Mouse (Mus musculus) CH12.LX (cell line): Measurements from ENCODE around the gene Tnfrsf1a. TPM values are rescaled to one million over a fixed set of nuclear protein-coding genes. Genes with fewer than 3 reads are reported as not detected.

ENCODE experiments used
- DNase-seq: peaks from one replicate; pipeline ENCODE4 v3.0.0-alpha.2; 2013; ENCODE audit errors: extremely low read depth
- H3K27ac ChIP-seq: 2 replicates; pipeline ENCODE4 v1.5.1; 2012; ENCODE audit warnings: low read depth, mild to moderate bottlenecking, control low read depth, moderate library complexity; ENCODE audit not compliant: insufficient read depth
- H3K27me3 ChIP-seq: replicated peaks from 2 replicates; pipeline ENCODE3; 2012; ENCODE audit warnings: inconsistent platforms
- H3K36me3 ChIP-seq, 2 experiments: replicated peaks in 1 of 2; 2 replicates each; pipeline versions ENCODE3 to v1.6.1; 2012; ENCODE audit warnings: inconsistent platforms in 1 of 2, low read length in 1 of 2, mild to moderate bottlenecking in 1 of 2, mixed read lengths in 1 of 2, moderate library complexity in 1 of 2; ENCODE audit not compliant: control insufficient read depth in 1 of 2, insufficient read depth in 1 of 2
- H3K4me1 ChIP-seq, 2 experiments: 2 replicates each; pipeline ENCODE4 v1.6.1; 2012; ENCODE audit warnings: inconsistent platforms in 1 of 2, moderate library complexity in 1 of 2; ENCODE audit not compliant: insufficient read depth in 2 of 2, control insufficient read depth in 1 of 2
- H3K4me2 ChIP-seq: 2 replicates; pipeline ENCODE4 v1.6.1; 2012; ENCODE audit warnings: low read depth, mild to moderate bottlenecking, control low read depth; ENCODE audit not compliant: poor library complexity, insufficient read depth, severe bottlenecking
- H3K4me3 ChIP-seq, 3 experiments: fragments of 150-350 bp in 1 of 3; sonication (generic) in 1 of 3; replicated peaks in 1 of 3; 2 replicates each; pipeline versions ENCODE3 to v1.5.1; 2011 to 2012; ENCODE audit warnings: low read depth in 2 of 3, low read length in 2 of 3, mild to moderate bottlenecking in 2 of 3, moderate library complexity in 2 of 3, control low read depth in 1 of 3, improper control_type of control experiment in 1 of 3, inconsistent platforms in 1 of 3, mixed read lengths in 1 of 3; ENCODE audit not compliant: poor library complexity in 1 of 3
- H3K79me2 ChIP-seq: replicated peaks from 2 replicates; pipeline ENCODE4 v1.6.1; 2012; ENCODE audit warnings: mild to moderate bottlenecking, moderate library complexity; ENCODE audit not compliant: control insufficient read depth, poor library complexity, insufficient read depth, severe bottlenecking; ENCODE audit errors: extremely low read depth
- H3K9ac ChIP-seq: 2 replicates; pipeline ENCODE4 v1.6.1; 2012; ENCODE audit warnings: low read depth, mild to moderate bottlenecking, control low read depth, moderate library complexity; ENCODE audit not compliant: insufficient read depth
- H3K9me3 ChIP-seq: replicated peaks from 2 replicates; pipeline ENCODE3; 2012; ENCODE audit warnings: low read length, inconsistent platforms, mixed read lengths
- BHLHE40 ChIP-seq: IDR thresholded peaks from 2 replicates; pipeline ENCODE4 v1.6.1; 2011; ENCODE audit warnings: mild to moderate bottlenecking, low read depth, low read length, improper control_type of control experiment
- CHD2 ChIP-seq: IDR thresholded peaks from 2 replicates; pipeline ENCODE4 v1.6.1; 2011; ENCODE audit warnings: low read length, improper control_type of control experiment
- E2F4 ChIP-seq: IDR thresholded peaks from 2 replicates; pipeline ENCODE4 v1.6.1; 2011; ENCODE audit warnings: low read depth, low read length, improper control_type of control experiment; ENCODE audit not compliant: insufficient replicate concordance
- HCFC1 ChIP-seq: IDR thresholded peaks from 2 replicates; pipeline ENCODE4 v1.6.1; 2012; ENCODE audit warnings: low read depth, mild to moderate bottlenecking, inconsistent platforms, low read length, improper control_type of control experiment
- IRF4 ChIP-seq: IDR thresholded peaks from 2 replicates; pipeline ENCODE4 v1.6.1; 2014; ENCODE audit warnings: low read depth, mild to moderate bottlenecking, inconsistent platforms, low read length, improper control_type of control experiment
- JUND ChIP-seq: conservative IDR thresholded peaks from 2 replicates; pipeline ENCODE4 v1.6.1; 2011; ENCODE audit warnings: low read depth, low read length, improper control_type of control experiment
- MAFK ChIP-seq: IDR thresholded peaks from 2 replicates; pipeline ENCODE4 v1.6.1; 2011; ENCODE audit warnings: low read length, improper control_type of control experiment; ENCODE audit not compliant: insufficient replicate concordance
- MXI1 ChIP-seq: IDR thresholded peaks from 2 replicates; pipeline ENCODE4 v1.6.1; 2011; ENCODE audit warnings: mild to moderate bottlenecking, low read depth, low read length, improper control_type of control experiment
- MYC ChIP-seq: IDR thresholded peaks from 2 replicates; pipeline ENCODE4 v1.6.1; 2011; ENCODE audit warnings: low read depth, mild to moderate bottlenecking, improper control_type of control experiment, low read length
- NELFE ChIP-seq: IDR thresholded peaks from 2 replicates; pipeline ENCODE4 v1.6.1; 2011; ENCODE audit warnings: low read depth, low read length, improper control_type of control experiment
- NRF1 ChIP-seq: IDR thresholded peaks from 2 replicates; pipeline ENCODE4 v1.6.1; 2014; ENCODE audit warnings: low read depth, mild to moderate bottlenecking, inconsistent platforms, low read length, improper control_type of control experiment, moderate library complexity
- POLR2A ChIP-seq: IDR thresholded peaks from 2 replicates; pipeline ENCODE4 v1.6.1; 2011; ENCODE audit warnings: low read depth, mild to moderate bottlenecking, improper control_type of control experiment, low read length
- POLR2AphosphoS2 ChIP-seq: IDR thresholded peaks from 2 replicates; pipeline ENCODE4 v1.6.1; 2011; ENCODE audit warnings: low read depth, low read length, improper control_type of control experiment
- RAD21 ChIP-seq: IDR thresholded peaks from 2 replicates; pipeline ENCODE4 v1.6.1; 2011; ENCODE audit warnings: low read depth, mild to moderate bottlenecking, low read length, improper control_type of control experiment, moderate library complexity
- RCOR1 ChIP-seq: conservative IDR thresholded peaks from 2 replicates; pipeline ENCODE4 v1.6.1; 2012; ENCODE audit warnings: low read depth, mild to moderate bottlenecking, inconsistent platforms, low read length, improper control_type of control experiment
- SIN3A ChIP-seq: IDR thresholded peaks from 2 replicates; pipeline ENCODE4 v1.6.1; 2012; ENCODE audit warnings: low read length, improper control_type of control experiment, inconsistent platforms
- SMC3 ChIP-seq: IDR thresholded peaks from 2 replicates; pipeline ENCODE4 v1.6.1; 2011; ENCODE audit warnings: low read depth, low read length, improper control_type of control experiment
- TBP ChIP-seq: conservative IDR thresholded peaks from 2 replicates; pipeline ENCODE4 v1.6.1; 2011; ENCODE audit warnings: low read depth, low read length, improper control_type of control experiment
- UBTF ChIP-seq: IDR thresholded peaks from 2 replicates; pipeline ENCODE4 v1.6.1; 2012; ENCODE audit warnings: low read depth, mild to moderate bottlenecking, inconsistent platforms, low read length, improper control_type of control experiment, moderate library complexity
- USF2 ChIP-seq: conservative IDR thresholded peaks from 2 replicates; pipeline ENCODE4 v1.6.1; 2011; ENCODE audit warnings: low read depth, low read length, improper control_type of control experiment
- ZC3H11A ChIP-seq: IDR thresholded peaks from 2 replicates; pipeline ENCODE4 v1.6.1; 2012; ENCODE audit warnings: low read depth, mild to moderate bottlenecking, inconsistent platforms, low read length, improper control_type of control experiment
- ZNF384 ChIP-seq: IDR thresholded peaks from 2 replicates; pipeline ENCODE4 v1.6.1; 2012; ENCODE audit warnings: low read depth, low read length, improper control_type of control experiment, inconsistent platforms
- dilution Hi-C: fragments of 300-500 bp; cut with MboI; formaldehyde crosslinking; loops from 2 replicates; pipeline ENCODE4 v1.14.3; 2020; ENCODE audit warnings: low sequenced_read_pairs; ENCODE audit not compliant: extremely low pct_unique_long_range_greater_than_20kb, extremely low pct_ligation_motif_present
- in situ Hi-C: fragments of 300-500 bp; cut with MboI; formaldehyde crosslinking; loops from 3 replicates; pipeline ENCODE4 v1.14.3; 2019; ENCODE audit warnings: low sequenced_read_pairs, low pct_ligation_motif_present, low pct_unique_long_range_greater_than_20kb, mixed read lengths
- polyA plus RNA-seq: library from polyadenylated mRNA; unstranded; fragments of >175 nt; gene quantifications from 2 replicates; pipeline ENCODE4 v1.2.1, GENCODE M21; 2012; ENCODE audit warnings: low read depth; ENCODE audit not compliant: insufficient read length
- total RNA-seq, 2 experiments: library from RNA; depleted of rRNA; stranded (reverse); fragments of 300-350 nt in 1 of 2; fragments of >200 nt in 1 of 2; gene quantifications; 2 replicates each; pipeline ENCODE4 v1.2.3; 2012 to 2014

Tnfrsf1a gene
- total and polyA plus RNA-seq, 3 experiments, result 0.13 TPM; not detected in 2

DNA sequence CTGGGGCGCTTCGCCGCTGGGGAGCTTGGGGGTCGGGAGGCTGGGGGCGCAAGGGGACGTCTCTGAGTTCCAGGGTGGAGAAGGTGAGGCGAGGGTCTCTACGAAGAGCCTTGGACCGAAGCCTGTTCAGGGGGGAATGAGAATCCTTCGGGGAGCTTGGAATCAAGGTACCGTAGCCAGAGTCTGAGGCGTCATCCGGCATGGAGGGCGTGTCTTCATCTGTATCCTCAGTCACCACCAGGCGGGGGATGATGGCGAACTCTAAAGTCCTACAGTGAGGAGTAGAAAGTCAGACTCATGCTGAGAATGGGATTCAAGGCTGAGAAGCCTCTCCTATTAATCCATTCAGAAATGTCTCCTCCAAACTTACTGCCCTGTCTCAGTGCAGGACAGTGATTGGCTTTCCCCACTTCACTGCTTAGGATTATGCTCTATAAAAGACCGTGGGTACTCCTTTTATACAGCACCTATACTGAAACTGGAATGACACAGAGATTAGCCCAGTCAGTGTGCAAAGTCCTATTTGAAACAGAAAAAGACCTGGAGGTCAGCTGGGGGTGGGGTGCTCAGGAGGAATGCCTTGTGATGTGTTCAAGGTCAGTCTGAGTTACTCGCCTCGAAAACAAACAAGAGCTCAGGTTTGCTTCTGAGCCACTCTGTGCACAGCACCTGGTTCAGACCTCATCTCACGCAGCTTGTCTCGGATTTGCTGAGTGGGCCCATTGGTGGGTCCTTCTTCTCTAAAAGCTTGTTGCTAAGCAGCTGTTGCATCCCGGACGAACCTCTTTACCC, 14.5 kb downstream of the Tnfrsf1a start:
- dilution Hi-C loops, result no loop called here
- DNase-seq, result no peak
- peaks cover 11% of the 10 kb centered on the region for H3K9me3 ChIP-seq

DNA sequence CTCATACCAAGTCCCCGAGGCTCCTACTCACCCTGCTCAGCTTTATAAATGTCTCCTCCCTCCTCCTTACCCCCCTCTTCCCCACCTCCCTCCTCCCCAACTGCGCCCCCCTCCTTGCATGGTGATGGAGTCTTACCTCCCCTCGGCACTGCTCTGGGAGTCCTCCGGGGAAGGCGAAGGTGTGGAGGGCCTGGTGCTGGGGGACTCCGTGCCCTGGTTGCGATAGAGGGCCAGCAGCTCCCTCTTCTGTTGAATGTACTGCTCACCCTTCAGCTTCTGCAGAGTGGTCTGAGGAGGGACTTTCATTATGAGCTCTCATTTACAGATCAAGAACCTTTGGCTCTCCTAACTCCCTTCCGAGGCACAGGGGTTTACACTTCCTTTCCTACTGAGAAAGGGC, 15.3 kb downstream of the Tnfrsf1a start:
- H3K9ac ChIP-seq, result no peak overlapping the region
- no peak overlapping the region for H3K27ac ChIP-seq
- peaks cover 90% of the 10 kb centered on the region for H3K27me3 ChIP-seq
- H3K9me3 ChIP-seq, result peaks cover 11% of the 10 kb centered on the region
- no peak overlapping the region for H3K4me2 ChIP-seq
- in situ Hi-C loops, result no loop called here
- H3K4me1 ChIP-seq, result peaks cover 11 to 16% of the 10 kb centered on the region in 2 experiments
- no peaks in the 10 kb centered on the region for H3K79me2 ChIP-seq
- no peak for DNase-seq
- TF ChIP-seq JUND, result no peak
- TF ChIP-seq ZC3H11A, result no peak
- no peak for TF ChIP-seq E2F4
- no peak for TF ChIP-seq TBP
- no peak for TF ChIP-seq NRF1
- no peak for TF ChIP-seq ZNF384
- TF ChIP-seq RCOR1, result no peak
- no peak for TF ChIP-seq SMC3
- TF ChIP-seq BHLHE40, result no peak
- TF ChIP-seq MXI1, result no peak
- no peak for TF ChIP-seq NELFE
- no peak for TF ChIP-seq HCFC1
- TF ChIP-seq MAFK, result no peak
- no peak for TF ChIP-seq IRF4
- dilution Hi-C loops, result no loop called here
- H3K4me3 ChIP-seq, result no peak overlapping the region
- no peaks in the 10 kb centered on the region for H3K36me3 ChIP-seq

More for the DNA sequence above, 14.5 kb downstream of the Tnfrsf1a start:
- no peak overlapping the region for H3K9ac ChIP-seq
- H3K36me3 ChIP-seq, result no peaks in the 10 kb centered on the region
- in situ Hi-C loops, result no loop called here
- no peaks in the 10 kb centered on the region for H3K79me2 ChIP-seq
- H3K4me1 ChIP-seq, result peaks cover 11 to 16% of the 10 kb centered on the region in 2 experiments
- H3K4me2 ChIP-seq, result no peak overlapping the region
- H3K27me3 ChIP-seq, result peaks cover 90% of the 10 kb centered on the region
- H3K27ac ChIP-seq, result no peak overlapping the region
- TF ChIP-seq SMC3 (no peak), POLR2A (no peak), USF2 (no peak), ZC3H11A (no peak), POLR2AphosphoS2 (no peak), SIN3A (no peak), RAD21 (no peak), IRF4 (no peak), UBTF (no peak), E2F4 (no peak), CHD2 (no peak), MYC (no peak)
- H3K4me3 ChIP-seq, result no peak overlapping the region
